Mouse (Mus musculus): Measurements from ENCODE around the gene Bche. TPM values are rescaled to one million over a fixed set of nuclear protein-coding genes. Genes with fewer than 3 reads are reported as not detected.

The Bche gene
- polyA plus RNA-seq, 1 experiment from 2014 or later, result 7.0 TPM

GRCm38 (mm10) chr3:73707461-73708409 is 480 bp downstream of the Bche start:
- H3K4me1 ChIP-seq (replicated peaks; ENCODE audit: control insufficient read depth, insufficient read depth, low read length), result no peaks in the 10 kb centered on the region

DNA sequence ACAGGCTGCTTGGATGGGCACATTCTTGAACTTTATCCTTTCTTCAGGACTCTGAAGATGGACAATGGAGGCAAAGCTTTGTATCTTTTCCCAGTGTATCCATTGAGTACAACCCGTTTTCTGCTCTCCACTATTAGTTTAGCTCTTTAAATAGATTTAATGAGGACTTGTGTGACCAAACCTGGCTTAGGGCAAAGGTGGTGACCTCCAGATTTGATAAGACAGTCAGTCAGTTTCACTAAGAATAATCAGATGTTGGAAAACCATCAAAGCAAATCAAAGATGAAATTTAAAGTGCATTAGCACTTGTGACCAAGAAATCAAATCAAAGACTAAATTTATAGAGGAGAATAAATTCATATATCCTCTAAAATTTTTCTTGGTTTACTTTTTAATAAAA is 1.7 kb downstream of the Bche start:
- Histone ChIP-seq H3K9me3 (ENCODE audit: control insufficient read depth, low read length) (no peaks in the 10 kb centered on the region), H3K4me1 (replicated peaks; ENCODE audit: control insufficient read depth, insufficient read depth, low read length) (no peaks in the 10 kb centered on the region), H3K36me3 (ENCODE audit: control insufficient read depth, insufficient read depth, low read length) (no peaks in the 10 kb centered on the region), H3K27me3 (replicated peaks; ENCODE audit: control insufficient read depth, insufficient read depth, low read length) (no peaks in the 10 kb centered on the region), H3K9ac (ENCODE audit: low read length) (no peak overlapping the region), H3K4me3 (ENCODE audit: low read depth, low read length) (no peak overlapping the region), H3K4me2 (ENCODE audit: low read length) (no peak overlapping the region), H3K27ac (ENCODE audit: low read depth) (no peak overlapping the region)
- DNase-seq (ENCODE audit: low spot score), result no peak
- ATAC-seq (replicated peaks; ENCODE audit: low FRiP score, low TSS enrichment, low read depth), result no peak
- 59% methylated on average over 1 of the region's 1 CpGs for WGBS

More at GRCm38 (mm10) chr3:73707461-73708409, 480 bp downstream of the Bche start:
- 0 out of 2 replicates have a peak overlapping the region, but pooled peaks have one; percentile 33 for H3K27ac ChIP-seq (ENCODE audit: low read depth)
- DNase-seq (ENCODE audit: low spot score), result peak; percentile 84
- no peaks in the 10 kb centered on the region for H3K27me3 ChIP-seq (replicated peaks; ENCODE audit: control insufficient read depth, insufficient read depth, low read length)
- WGBS, result 19% methylated on average over 20 of the region's 20 CpGs
- H3K4me3 ChIP-seq (ENCODE audit: low read depth, low read length), result peak overlapping the region; percentile 45
- H3K9me3 ChIP-seq (ENCODE audit: control insufficient read depth, low read length), result no peaks in the 10 kb centered on the region
- peak overlapping the region; percentile 62 for H3K4me2 ChIP-seq (ENCODE audit: low read length)
- H3K36me3 ChIP-seq (ENCODE audit: control insufficient read depth, insufficient read depth, low read length), result no peaks in the 10 kb centered on the region
- H3K9ac ChIP-seq (ENCODE audit: low read length), result peak overlapping the region; percentile 49
- ATAC-seq (replicated peaks; ENCODE audit: low FRiP score, low TSS enrichment, low read depth), result peak; percentile 92

DNA sequence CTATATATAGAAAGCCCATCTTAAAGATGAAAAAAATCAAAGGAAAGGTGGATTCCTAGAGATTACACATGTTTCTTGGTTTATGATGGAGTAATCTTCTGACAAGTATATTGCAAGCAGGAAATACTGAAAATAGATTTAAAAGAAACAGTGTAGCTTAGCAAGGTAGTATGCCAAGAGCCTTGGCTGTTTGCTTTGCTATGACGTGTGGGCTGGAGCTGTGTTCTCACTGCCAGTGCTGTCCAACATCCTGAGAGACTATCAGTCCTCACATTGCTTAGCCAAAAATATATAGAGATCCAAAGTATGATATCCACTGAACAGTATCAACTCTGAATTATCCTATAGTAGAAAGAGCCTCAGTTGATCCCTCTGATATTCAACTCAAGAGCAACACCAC is 9.3 kb downstream of the Bche start:
- Histone ChIP-seq H3K4me3 (ENCODE audit: low read depth, low read length) (no peak overlapping the region), H3K4me1 (replicated peaks; ENCODE audit: control insufficient read depth, insufficient read depth, low read length) (no peaks in the 10 kb centered on the region), H3K36me3 (ENCODE audit: control insufficient read depth, insufficient read depth, low read length) (no peaks in the 10 kb centered on the region), H3K9ac (ENCODE audit: low read length) (no peak overlapping the region), H3K4me2 (ENCODE audit: low read length) (no peak overlapping the region), H3K27ac (ENCODE audit: low read depth) (no peak overlapping the region), H3K9me3 (ENCODE audit: control insufficient read depth, low read length) (no peaks in the 10 kb centered on the region), H3K27me3 (replicated peaks; ENCODE audit: control insufficient read depth, insufficient read depth, low read length) (no peaks in the 10 kb centered on the region)
- WGBS, result 89% methylated on average over 1 of the region's 1 CpGs
- DNase-seq (ENCODE audit: low spot score) (no peak), ATAC-seq (replicated peaks; ENCODE audit: low FRiP score, low TSS enrichment, low read depth) (no peak)

GRCm38 (mm10) chr3:73673333-73673732 is 34.9 kb downstream of the Bche start:
- ATAC-seq (replicated peaks; ENCODE audit: low FRiP score, low TSS enrichment, low read depth), result peak; percentile 72; the same call in 1 of the 2 replicates
- Histone ChIP-seq H3K9ac (ENCODE audit: low read length) (no peak overlapping the region), H3K4me1 (replicated peaks; ENCODE audit: control insufficient read depth, insufficient read depth, low read length) (no peaks in the 10 kb centered on the region), H3K9me3 (ENCODE audit: control insufficient read depth, low read length) (no peaks in the 10 kb centered on the region), H3K27ac (ENCODE audit: low read depth) (no peak overlapping the region), H3K4me2 (ENCODE audit: low read length) (no peak overlapping the region), H3K36me3 (ENCODE audit: control insufficient read depth, insufficient read depth, low read length) (no peaks in the 10 kb centered on the region), H3K4me3 (ENCODE audit: low read depth, low read length) (no peak overlapping the region), H3K27me3 (replicated peaks; ENCODE audit: control insufficient read depth, insufficient read depth, low read length) (no peaks in the 10 kb centered on the region)
- WGBS, result 61% methylated on average over 1 of the region's 1 CpGs
- no peak for DNase-seq (ENCODE audit: low spot score)

DNA sequence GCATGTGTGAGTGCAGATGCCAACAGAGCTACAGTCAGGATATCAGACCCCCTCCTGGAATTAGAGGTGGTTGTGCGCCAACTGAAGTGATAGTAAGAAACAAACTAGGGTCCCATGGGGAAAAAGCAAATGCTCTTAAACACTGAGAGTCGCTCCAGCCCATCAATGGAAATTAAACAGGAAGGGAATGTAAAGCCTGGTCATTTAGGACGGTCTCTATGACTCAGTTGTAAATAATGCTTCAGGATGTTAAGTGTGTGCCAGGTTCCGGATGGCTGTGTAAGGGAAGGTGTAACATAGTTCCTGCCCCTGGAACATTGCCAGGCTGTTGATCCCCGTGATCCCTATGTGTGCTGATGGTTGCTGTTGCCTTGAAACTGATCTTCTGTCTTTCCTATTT is 40.0 kb downstream of the Bche start:
- ATAC-seq (replicated peaks; ENCODE audit: low FRiP score, low TSS enrichment, low read depth), result no peak
- no peak overlapping the region for H3K4me3 ChIP-seq (ENCODE audit: low read depth, low read length)
- no peak for DNase-seq (ENCODE audit: low spot score)
- H3K27me3 ChIP-seq (replicated peaks; ENCODE audit: control insufficient read depth, insufficient read depth, low read length), result no peaks in the 10 kb centered on the region
- 54% methylated on average over 5 of the region's 5 CpGs for WGBS
- H3K9me3 ChIP-seq (ENCODE audit: control insufficient read depth, low read length), result no peaks in the 10 kb centered on the region
- H3K9ac ChIP-seq (ENCODE audit: low read length), result no peak overlapping the region
- no peaks in the 10 kb centered on the region for H3K4me1 ChIP-seq (replicated peaks; ENCODE audit: control insufficient read depth, insufficient read depth, low read length)
- no peaks in the 10 kb centered on the region for H3K36me3 ChIP-seq (ENCODE audit: control insufficient read depth, insufficient read depth, low read length)
- no peak overlapping the region for H3K4me2 ChIP-seq (ENCODE audit: low read length)
- H3K27ac ChIP-seq (ENCODE audit: low read depth), result no peak overlapping the region

DNA sequence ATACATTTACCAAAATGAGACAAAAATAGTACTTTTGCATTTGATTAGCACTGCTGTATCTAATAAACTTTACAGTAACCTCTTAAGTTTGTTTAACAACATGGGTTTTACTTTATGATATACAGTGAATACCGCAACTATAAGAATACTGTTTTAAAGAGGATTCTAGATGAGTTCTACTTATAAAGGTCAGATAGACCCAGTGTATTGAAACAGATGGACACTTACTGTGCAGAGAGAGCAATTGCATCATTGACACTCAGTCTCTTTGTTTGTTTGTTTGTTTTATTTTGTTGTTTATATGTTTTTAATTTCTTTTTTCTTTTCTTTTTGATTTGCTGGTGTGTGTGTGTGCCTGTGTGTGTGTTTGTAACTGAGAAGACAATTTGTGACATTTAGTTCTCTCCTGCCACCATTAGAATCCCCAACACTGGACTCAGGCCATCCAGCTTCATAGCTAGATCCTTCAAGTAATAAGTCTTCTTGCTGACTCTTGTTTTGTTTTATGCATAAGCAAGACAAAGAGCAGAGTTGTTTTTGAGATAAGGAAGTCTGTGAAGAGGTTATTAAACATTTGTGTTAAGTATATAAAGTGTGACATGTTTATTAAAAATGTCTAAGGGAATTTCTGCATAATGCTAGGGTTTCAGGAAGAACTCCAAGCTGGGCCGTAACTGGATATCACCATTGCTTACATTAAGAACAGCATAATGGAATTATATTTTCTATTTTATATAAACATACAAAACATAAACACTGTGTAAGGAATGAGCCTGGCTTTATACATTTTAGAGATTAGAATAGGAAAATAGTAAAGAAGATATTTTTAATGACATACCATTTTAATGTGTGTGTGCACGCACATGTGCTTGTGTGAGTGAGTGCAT is 40.7 kb downstream of the Bche start:
- no peak for ATAC-seq (replicated peaks; ENCODE audit: low FRiP score, low TSS enrichment, low read depth)
- H3K27me3 ChIP-seq (replicated peaks; ENCODE audit: control insufficient read depth, insufficient read depth, low read length), result no peaks in the 10 kb centered on the region
- DNase-seq (ENCODE audit: low spot score), result no peak

GRCm38 (mm10) chr3:73650281-73650680 is 57.9 kb downstream of the Bche start:
- no peaks in the 10 kb centered on the region for H3K36me3 ChIP-seq (ENCODE audit: control insufficient read depth, insufficient read depth, low read length)
- no peak for ATAC-seq (replicated peaks; ENCODE audit: low FRiP score, low TSS enrichment, low read depth)
- no peak for DNase-seq (ENCODE audit: low spot score)
- H3K9ac ChIP-seq (ENCODE audit: low read length), result no peak overlapping the region
- no peak overlapping the region for H3K4me3 ChIP-seq (ENCODE audit: low read depth, low read length)
- no peak overlapping the region for H3K27ac ChIP-seq (ENCODE audit: low read depth)
- no peaks in the 10 kb centered on the region for H3K9me3 ChIP-seq (ENCODE audit: control insufficient read depth, low read length)
- H3K27me3 ChIP-seq (replicated peaks; ENCODE audit: control insufficient read depth, insufficient read depth, low read length), result no peaks in the 10 kb centered on the region
- H3K4me1 ChIP-seq (replicated peaks; ENCODE audit: control insufficient read depth, insufficient read depth, low read length), result no peaks in the 10 kb centered on the region
- no peak overlapping the region for H3K4me2 ChIP-seq (ENCODE audit: low read length)

More for the DNA sequence above, 40.7 kb downstream of the Bche start:
- H3K27ac ChIP-seq (ENCODE audit: low read depth), result no peak overlapping the region
- no peak overlapping the region for H3K4me3 ChIP-seq (ENCODE audit: low read depth, low read length)
- H3K9ac ChIP-seq (ENCODE audit: low read length), result no peak overlapping the region
- no peaks in the 10 kb centered on the region for H3K36me3 ChIP-seq (ENCODE audit: control insufficient read depth, insufficient read depth, low read length)
- WGBS, result 67% methylated on average over 3 of the region's 3 CpGs
- H3K9me3 ChIP-seq (ENCODE audit: control insufficient read depth, low read length), result no peaks in the 10 kb centered on the region
- no peak overlapping the region for H3K4me2 ChIP-seq (ENCODE audit: low read length)
- no peaks in the 10 kb centered on the region for H3K4me1 ChIP-seq (replicated peaks; ENCODE audit: control insufficient read depth, insufficient read depth, low read length)

DNA sequence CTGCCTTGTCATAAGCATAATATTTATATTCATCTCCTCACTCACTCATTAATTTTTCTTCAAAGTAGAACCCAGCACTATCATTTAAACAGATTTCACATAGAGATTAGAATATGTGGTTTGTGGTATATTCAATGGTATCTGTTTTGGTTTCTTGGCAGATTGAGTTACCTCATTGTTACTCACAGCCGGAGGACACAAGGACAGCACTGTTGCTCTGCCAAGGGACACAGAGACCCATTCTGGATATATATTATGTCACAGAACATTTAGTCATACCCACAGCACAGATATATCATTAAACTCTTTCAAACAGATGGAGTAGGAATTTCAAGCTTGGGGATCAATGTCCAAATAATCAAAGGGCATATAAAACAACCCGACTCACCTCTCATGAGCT is 61.2 kb downstream of the Bche start:
- no peaks in the 10 kb centered on the region; the same call in 1 of the 2 replicates for H3K4me1 ChIP-seq (replicated peaks; ENCODE audit: control insufficient read depth, insufficient read depth, low read length)
- no peak overlapping the region for H3K9ac ChIP-seq (ENCODE audit: low read length)
- WGBS, result 87% methylated on average over 2 of the region's 2 CpGs
- H3K36me3 ChIP-seq (ENCODE audit: control insufficient read depth, insufficient read depth, low read length), result no peaks in the 10 kb centered on the region
- H3K9me3 ChIP-seq (ENCODE audit: control insufficient read depth, low read length), result no peaks in the 10 kb centered on the region
- no peak for DNase-seq (ENCODE audit: low spot score)
- no peak overlapping the region for H3K4me3 ChIP-seq (ENCODE audit: low read depth, low read length)
- no peaks in the 10 kb centered on the region for H3K27me3 ChIP-seq (replicated peaks; ENCODE audit: control insufficient read depth, insufficient read depth, low read length)
- H3K27ac ChIP-seq (ENCODE audit: low read depth), result no peak overlapping the region
- ATAC-seq (replicated peaks; ENCODE audit: low FRiP score, low TSS enrichment, low read depth), result no peak
- H3K4me2 ChIP-seq (ENCODE audit: low read length), result no peak overlapping the region

Data from intestine, embryonic 14.5 days (tissue).